In the genomic region with DNA sequence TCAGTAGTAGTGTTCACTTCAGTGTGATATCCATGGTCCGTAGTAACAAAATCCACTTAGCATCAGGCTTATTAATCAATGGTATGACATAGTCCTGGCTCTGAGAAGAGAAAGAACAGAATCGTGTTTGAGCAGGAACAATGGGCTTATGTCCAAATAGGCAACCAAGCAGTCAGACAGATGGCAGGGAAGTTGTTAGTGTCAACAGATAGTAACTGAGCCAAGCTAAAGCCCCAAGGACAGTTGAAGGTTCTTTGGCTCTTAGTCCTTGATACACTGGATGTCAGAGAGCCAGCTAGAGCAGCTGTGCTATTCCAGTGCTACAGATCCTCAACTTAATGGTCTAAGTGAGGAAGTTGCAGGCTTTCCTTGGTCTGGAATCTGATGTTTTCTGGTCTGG, we compare ENCODE assay signal across 11 mouse cellular contexts.
A peak's percentile ranks its signal among the peaks of the same experiment; 100 is the strongest.
DNase-seq lines count a peak whose midpoint lies in the region; ATAC-seq and TF ChIP-seq lines count a peak whose summit lies in the region.
"Had no signal": no experiment of that assay in that cellular context is flagged by ENCODE, and none has a peak within 500 bp of the region (broad histone marks: within the 10 kb centered on the region; RNA-seq: fewer than 3 reads in every experiment).

No protein-coding gene starts in this region.

- H3K36me3 ChIP-seq in heart, embryonic 11.5 days (ENCODE audit: control insufficient read depth, insufficient read depth, low read length) = no peaks in the 10 kb centered on the region
- no peaks in the 10 kb centered on the region for H3K36me3 ChIP-seq in lung, embryonic 15.5 days
- H3K36me3 ChIP-seq: kidney, embryonic 15.5 days; neural tube, embryonic 15.5 days had no signal

- peak; percentile 97 for DNase-seq in heart, adult 11 months
- no peak for DNase-seq in lung, adult 2 months
- peak; percentile 49 for DNase-seq in fat pad, adult 2 months (ENCODE audit: extremely low read depth, low read depth, low spot score)
- DNase-seq in heart, postnatal 10 days = peak; percentile 80 to 82
- no peak for DNase-seq in embryo, embryonic 10.5 days (ENCODE audit: low spot score)
- DNase-seq in left cerebral cortex, adult 8-10 months (ENCODE audit: low spot score in 2 of 2) = no peak

- H3K4me3 ChIP-seq in heart, embryonic 11.5 days (ENCODE audit: low read depth, low read length) = no peak overlapping the region
- no peak overlapping the region for H3K4me3 ChIP-seq in lung, embryonic 15.5 days
- no peak overlapping the region for H3K4me3 ChIP-seq in lung, adult 2 months (replicated peaks; ENCODE audit: extremely low read depth, low read depth, low read length)
- H3K4me3 ChIP-seq: kidney, embryonic 15.5 days; neural tube, embryonic 15.5 days had no signal

- H3K9me3 ChIP-seq in heart, embryonic 11.5 days (replicated peaks; ENCODE audit: control insufficient read depth, low read length) = no peaks in the 10 kb centered on the region
- H3K9me3 ChIP-seq in lung, embryonic 15.5 days = no peaks in the 10 kb centered on the region
- H3K9me3 ChIP-seq: kidney, embryonic 15.5 days; neural tube, embryonic 15.5 days had no signal

- no peak overlapping the region for H3K4me2 ChIP-seq in heart, embryonic 11.5 days
- no peak overlapping the region for H3K4me2 ChIP-seq in lung, embryonic 15.5 days
- H3K4me2 ChIP-seq: kidney, embryonic 15.5 days; midbrain, embryonic 11.5 days; neural tube, embryonic 15.5 days had no signal

- intact Hi-C loops in heart, postnatal 10 days (cut with DNase I) = no loop called here

- no peak for TF ChIP-seq CTCF in lung, adult 2 months (IDR thresholded peaks at IDR 0.05; ENCODE audit: insufficient read depth, low read length)

- H3K27ac ChIP-seq in heart, embryonic 11.5 days (ENCODE audit: low read depth, low read length) = no peak overlapping the region
- H3K27ac ChIP-seq in lung, embryonic 15.5 days = no peak overlapping the region
- H3K27ac ChIP-seq: kidney, embryonic 15.5 days; neural tube, embryonic 15.5 days had no signal

- 76% methylated on average over 2 of the region's 2 CpGs for WGBS in heart, embryonic 11.5 days (ENCODE audit: insufficient replicate concordance)
- WGBS in lung, embryonic 15.5 days = 39% methylated on average over 2 of the region's 2 CpGs
- 48% methylated on average over 2 of the region's 2 CpGs for WGBS in lung, adult 2 months

- no peak overlapping the region for H3K9ac ChIP-seq in heart, embryonic 11.5 days (ENCODE audit: low read depth, low read length)
- no peak overlapping the region for H3K9ac ChIP-seq in lung, embryonic 15.5 days
- H3K9ac ChIP-seq: kidney, embryonic 15.5 days; neural tube, embryonic 15.5 days had no signal

- ATAC-seq in heart, embryonic 11.5 days (replicated peaks; ENCODE audit: insufficient number of reproducible peaks, low FRiP score, low TSS enrichment) = no peak
- ATAC-seq in lung, embryonic 15.5 days (ENCODE audit: borderline replicate concordance, extremely low read depth, low FRiP score, low TSS enrichment) = peak; percentile 69; the same call in 1 of the 2 replicates

- no peaks in the 10 kb centered on the region for H3K27me3 ChIP-seq in heart, embryonic 11.5 days (ENCODE audit: control insufficient read depth, insufficient read depth, low read length)
- H3K27me3 ChIP-seq in lung, embryonic 15.5 days = no peaks in the 10 kb centered on the region
- H3K27me3 ChIP-seq: kidney, embryonic 15.5 days; neural tube, embryonic 15.5 days had no signal

- no peak for TF ChIP-seq POLR2A in lung, adult 2 months (IDR thresholded peaks at IDR 0.05; ENCODE audit: borderline replicate concordance, extremely low read depth, low read depth, low read length)

- H3K4me1 ChIP-seq in heart, embryonic 11.5 days (ENCODE audit: control insufficient read depth, insufficient read depth, low read length) = no peaks in the 10 kb centered on the region
- no peaks in the 10 kb centered on the region; the same call in none of the 2 replicates for H3K4me1 ChIP-seq in lung, embryonic 15.5 days
- H3K4me1 ChIP-seq in lung, adult 2 months (ENCODE audit: control insufficient read depth, insufficient read depth, low read length) = no peaks in the 10 kb centered on the region
- H3K4me1 ChIP-seq: kidney, embryonic 15.5 days; neural tube, embryonic 15.5 days had no signal

Comparison
In these comparisons a context has a peak if more than half of its experiments do, and no peak if none do; other contexts are left out.
1. DNase-seq: peak in heart, adult 11 months (single experiment), fat pad, adult 2 months (single experiment) and heart, postnatal 10 days (2 of 2); none in lung, adult 2 months (single experiment), embryo, embryonic 10.5 days (single experiment) and left cerebral cortex, adult 8-10 months (0 of 2).